Mouse (Mus musculus) right cerebral cortex, adult 2 months (tissue): ENCODE results near the gene Son.
A peak's percentile ranks its signal among the peaks of the same experiment; 100 is the strongest.
"Not testable (repeated sequence)": the region's sequence is repeated elsewhere in the genome, so short reads cannot be mapped to it uniquely, and the experiment has no call there.

Experiments
- DNase-seq, 2 experiments: peaks; one replicate each; pipeline ENCODE4 v3.0.0; 2021 to 2022; ENCODE audit warnings: low spot score in 2 of 2

Gene Son

DNA sequence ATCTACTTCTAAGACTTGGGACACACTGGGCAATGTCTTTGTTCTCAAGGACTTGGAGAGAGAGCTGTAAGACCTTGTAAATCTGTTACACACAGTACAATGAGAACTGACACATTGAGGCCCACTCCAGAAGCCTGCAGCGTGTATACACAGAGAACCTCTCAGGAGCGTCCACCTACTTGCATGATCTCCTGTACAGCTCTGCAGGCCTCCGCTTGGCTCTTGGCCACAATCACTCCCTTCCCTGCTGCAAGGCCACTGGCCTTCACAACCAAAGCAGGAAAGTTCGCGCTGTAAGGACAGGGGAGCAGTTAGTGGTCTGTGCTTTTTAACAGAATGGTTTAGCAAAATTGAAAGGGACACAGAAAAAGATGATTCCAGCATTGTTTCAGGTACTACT is 8.1 kb upstream of the Son start:
- no peak for DNase-seq

DNA sequence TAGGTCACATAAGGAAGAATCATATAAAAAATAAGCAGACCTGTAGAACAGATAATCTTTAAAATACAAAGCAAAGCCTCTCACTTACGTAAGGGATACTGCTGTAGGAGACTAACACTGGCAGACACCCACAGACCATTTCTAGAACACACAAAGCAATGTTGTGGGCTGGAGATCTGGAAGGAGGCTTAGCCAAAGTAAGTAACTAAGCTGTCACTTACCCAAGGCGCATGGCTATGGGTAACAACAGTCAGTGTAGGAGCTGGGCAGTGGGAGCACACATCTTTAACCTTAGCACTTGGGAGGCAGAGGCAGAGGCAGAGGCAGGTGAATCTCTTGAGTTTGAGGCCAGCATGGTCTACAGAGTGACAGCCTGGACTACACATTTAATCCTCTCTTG is 7.7 kb upstream of the Son start:
- peak; percentile 40 to 52 for DNase-seq

DNA sequence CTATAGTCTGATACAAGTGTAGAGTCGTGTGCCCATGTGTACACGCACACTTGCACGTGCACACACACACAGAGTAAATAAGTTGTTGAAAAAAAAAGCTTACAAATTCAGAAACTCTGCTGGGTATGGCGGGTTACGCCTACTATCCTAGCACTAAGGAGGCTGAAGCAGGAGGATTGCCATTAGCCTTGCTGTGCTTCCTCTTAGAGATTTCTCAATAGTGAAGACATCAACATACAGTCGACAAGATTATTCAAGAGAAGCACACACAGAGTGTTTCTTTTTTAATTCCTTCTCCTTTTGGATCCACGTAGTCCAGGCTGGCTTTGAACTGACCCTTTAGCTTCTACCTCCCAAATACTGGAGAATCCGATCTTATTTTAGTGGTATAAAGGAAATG is 7.1 kb upstream of the Son start:
- DNase-seq = no peak

DNA sequence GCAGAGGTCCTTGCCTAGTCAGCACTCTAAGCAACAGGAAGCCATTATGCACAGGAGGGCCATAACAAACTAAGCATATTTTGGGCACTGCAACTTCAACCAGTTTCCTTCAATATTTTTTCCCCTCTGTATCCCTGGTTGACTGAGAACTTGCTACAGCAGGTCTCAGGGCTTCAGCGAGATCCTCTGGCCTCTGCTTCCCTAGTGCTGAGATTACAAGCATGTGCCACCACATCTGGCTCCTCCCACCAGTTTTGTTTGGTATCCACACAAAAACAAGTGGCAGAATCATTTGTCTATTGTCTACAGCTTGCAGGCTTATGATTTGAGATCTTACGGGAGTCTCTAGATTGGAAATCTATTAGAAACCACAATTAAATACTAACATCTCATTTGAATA is 2.4 kb upstream of the Son start:
- no peak for DNase-seq

DNA sequence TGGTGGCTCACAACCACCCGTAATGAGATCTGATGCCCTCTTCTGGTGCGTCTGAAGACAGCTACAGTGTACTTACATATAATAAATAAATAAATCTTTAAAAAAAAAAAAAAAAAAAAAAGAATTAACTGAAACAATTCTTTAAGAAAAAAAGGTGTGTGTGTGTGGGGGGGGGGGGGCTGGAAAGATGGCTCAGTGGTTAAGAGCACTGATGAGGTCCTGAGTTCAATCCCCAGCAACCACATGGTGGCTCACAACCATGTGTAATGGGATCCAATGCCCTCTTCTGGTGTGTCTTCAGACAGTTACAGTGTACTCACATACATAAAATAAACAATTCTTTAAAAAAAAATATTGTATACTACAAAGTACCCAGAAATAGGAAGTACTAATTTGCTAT is 1.9 kb upstream of the Son start:
- DNase-seq = not testable (repeated sequence)

DNA sequence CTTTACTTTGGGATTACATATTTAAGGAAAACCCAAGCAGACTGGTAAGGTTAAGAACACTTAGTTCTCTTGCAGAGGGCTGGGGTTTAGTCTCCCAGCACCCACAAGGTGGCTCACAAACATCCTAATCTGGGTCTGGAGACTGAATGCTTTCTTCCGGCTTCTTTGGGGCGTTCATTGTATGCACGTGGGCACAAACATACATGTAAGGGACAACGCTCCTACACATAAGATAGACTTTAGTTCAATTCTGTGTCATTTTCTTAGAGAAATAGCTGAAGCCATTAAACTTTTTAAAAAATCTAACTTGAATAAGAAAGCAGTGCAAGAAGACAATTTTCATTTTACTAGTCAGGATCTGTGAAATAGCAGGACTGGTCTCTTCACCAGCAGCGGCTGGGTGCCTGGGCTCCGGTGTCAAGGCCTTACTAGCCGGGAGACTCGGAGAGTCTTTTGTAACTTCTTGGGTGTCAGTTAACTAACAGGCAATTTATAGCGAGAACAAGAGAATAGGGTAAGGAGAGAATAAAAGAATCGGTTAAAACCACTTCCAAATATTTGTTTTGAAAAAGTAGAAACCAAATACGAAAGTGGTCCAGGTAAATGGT is 1.2 kb upstream of the Son start:
- DNase-seq = no peak

DNA sequence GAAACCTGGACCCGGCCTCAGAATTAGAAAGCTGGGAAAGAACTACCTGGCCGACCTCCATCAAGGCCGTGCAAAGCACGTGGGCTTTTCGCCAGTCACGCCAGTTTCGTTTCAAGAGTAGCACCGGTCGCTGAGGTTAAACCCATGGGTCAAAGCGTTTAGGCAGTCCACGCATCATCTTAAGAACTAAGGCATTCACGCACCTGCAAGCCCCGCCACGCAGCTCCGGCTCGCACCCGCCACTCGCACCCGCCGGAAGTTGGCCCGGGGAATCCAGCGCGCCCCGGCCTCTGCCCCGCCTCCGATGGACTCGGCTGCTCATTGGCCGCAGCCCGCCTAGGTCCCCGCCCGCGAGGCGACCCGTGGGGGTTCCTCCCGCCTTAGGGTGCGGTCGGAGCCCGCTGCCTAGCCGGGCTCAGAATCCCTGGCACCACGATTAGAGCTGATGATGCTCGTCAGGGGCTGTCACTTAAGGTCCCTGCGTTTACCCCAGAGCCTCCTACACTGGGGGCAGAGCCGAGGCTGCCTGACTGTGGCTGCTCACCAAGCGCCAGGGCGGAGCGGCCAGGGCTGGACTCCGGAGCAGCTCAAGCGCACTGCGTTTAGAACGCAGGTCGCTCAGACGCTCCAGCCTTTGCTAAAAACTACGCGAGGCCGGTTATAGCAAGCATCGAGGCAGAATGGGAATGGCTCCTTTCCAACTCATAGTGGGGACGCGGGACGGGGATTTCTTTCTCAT is 456 bp upstream of the Son start, which contains the start of gene Gart:
TSS of gene Gart (minus strand) at position 272 of the 739 bp plus-strand sequence.
- peak; percentile 91 to 92 for DNase-seq

DNA sequence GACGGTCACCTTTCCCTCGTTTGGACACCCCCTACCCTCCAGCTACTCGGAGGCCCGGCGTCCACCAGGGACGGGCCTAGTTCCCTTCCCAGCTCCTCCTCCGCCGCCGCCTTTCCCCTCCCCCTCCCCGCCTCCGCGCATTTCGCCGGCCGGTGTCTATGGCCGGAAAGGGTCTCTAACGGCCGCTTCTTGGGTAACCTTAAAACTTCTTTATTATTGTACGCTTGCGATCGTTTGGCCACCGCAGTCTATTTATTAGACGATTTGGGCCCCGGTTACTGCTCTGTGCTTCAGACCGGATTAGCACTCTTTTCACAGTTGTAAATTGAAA is 879 bp downstream of the Son start:
- DNase-seq = peak; percentile 63 to 68

DNA sequence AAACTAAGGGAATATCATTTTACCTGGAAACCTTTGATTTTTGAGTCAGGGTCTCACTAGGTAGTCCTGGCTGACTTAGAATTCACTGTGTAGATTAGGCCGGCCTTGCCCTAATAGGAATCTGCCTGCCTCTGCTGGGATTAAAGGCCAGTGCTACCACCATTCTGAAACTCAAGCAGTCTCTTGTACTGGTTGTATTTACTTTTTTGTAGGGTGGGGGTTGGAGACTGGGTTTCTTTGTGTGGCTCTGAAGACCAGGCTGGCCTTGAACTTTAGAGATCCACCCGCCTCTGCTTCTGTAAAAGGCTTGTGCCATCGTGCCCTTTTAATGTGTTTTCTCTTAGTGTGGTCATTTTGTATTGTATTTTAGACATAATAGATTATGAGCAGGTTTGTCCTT is 1.9 kb downstream of the Son start:
- no peak for DNase-seq

DNA sequence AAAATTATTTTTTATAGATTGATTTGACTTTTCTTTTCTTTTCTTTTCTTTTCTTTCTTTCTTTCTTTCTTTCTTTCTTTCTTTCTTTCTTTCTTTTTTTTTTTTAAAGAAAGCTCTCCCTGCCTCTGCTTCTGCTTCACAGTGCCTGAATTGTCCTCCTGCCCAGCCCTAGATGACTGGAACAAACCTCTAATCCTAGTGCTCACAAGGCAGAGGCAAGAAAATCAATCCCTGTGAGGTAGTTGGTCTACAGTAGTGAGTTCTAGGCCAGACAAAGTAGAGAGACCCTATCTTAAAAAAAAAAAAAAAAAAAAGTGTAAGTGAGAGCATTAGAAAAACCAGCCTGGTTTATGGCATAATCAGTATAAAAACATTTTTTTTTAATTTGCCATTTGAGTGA is 2.5 kb downstream of the Son start:
- DNase-seq = no peak

DNA sequence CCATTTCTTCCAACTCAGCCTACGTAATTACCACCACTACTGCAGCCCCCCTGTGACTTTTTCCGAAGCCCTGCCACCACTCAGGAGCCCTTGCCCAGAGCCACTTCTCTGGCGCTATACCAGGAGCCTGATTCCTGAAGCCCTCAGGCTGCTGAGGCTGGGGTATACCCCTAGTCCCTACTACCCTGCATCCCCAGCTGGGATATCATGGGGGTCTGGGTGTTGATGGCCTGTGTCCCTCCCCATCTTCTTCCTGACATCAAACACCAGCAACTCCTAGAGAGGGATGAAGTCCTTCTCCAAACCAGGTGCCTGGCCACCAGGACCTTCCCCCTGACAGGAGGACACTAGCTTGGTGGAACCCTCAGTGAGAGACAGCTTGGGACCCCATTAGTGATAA is 4.9 kb downstream of the Son start:
- DNase-seq = no peak

DNA sequence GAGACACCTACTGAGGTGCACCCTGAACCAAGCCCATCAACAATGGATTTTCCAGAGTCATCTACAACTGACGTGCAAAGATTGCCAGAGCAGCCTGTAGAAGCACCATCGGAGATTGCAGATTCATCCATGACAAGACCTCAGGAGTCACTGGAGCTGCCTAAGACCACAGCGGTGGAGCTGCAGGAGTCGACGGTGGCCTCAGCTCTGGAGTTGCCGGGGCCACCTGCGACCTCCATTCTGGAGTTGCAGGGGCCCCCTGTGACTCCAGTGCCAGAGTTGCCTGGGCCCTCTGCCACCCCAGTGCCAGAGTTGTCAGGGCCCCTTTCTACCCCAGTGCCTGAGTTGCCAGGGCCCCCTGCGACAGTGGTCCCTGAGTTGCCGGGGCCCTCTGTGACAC is 8.0 kb downstream of the Son start:
- no peak for DNase-seq

DNA sequence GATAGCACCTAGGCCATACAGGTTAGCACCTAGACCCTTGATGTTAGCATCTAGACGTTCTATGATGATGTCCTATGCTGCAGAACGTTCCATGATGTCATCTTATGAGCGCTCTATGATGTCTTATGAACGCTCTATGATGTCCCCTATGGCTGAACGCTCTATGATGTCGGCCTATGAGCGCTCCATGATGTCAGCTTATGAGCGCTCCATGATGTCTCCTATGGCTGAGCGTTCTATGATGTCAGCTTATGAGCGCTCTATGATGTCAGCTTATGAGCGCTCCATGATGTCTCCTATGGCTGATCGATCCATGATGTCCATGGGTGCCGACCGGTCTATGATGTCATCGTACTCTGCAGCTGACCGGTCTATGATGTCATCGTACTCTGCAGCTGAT is 10.0 kb downstream of the Son start:
- DNase-seq = no peak

DNA sequence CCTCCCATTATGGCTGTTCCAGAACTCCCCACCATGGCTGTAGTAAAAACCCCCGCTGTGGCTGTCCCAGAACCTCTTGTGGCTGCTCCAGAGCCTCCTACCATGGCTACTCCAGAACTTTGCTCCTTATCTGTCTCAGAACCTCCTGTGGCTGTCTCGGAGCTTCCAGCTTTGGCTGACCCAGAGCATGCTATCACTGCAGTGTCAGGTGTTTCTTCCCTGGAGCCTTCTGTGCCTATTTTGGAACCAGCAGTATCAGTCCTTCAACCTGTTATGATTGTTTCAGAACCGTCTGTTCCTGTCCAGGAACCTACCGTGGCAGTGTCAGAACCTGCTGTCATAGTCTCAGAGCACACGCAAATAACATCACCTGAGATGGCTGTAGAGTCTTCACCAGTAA is 11.2 kb downstream of the Son start:
- no peak for DNase-seq

DNA sequence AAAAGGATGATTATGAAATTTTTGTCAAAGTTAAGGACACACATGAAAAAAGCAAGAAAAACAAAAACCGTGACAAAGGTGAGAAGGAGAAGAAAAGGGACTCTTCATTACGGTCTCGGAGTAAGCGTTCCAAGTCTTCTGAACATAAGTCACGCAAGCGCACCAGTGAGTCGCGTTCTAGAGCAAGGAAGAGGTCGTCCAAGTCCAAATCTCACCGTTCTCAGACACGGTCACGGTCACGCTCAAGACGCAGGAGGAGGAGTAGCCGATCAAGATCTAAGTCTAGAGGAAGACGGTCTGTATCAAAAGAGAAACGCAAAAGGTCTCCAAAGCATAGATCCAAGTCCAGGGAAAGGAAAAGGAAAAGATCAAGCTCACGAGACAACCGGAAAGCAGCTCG is 12.5 kb downstream of the Son start:
- no peak for DNase-seq

DNA sequence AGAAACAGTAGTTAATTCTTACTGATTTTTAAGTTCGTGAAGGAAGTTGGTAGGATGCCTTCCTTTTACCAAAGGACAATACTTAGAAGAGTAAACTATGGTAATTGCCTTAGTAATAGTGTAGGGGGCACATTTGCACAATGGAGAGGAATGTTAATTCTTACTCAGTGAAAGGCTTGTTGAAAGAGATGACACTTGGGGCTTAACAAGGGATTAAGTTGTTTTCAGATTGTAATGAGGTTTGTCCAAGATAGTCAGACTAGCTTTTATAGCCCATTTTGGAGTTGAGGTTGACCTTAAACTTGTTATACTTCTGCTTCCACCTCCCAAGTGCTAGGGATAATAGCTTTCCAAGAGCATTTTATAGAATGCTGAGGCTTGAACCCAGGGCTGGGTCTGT is 14.1 kb downstream of the Son start:
- no peak for DNase-seq

DNA sequence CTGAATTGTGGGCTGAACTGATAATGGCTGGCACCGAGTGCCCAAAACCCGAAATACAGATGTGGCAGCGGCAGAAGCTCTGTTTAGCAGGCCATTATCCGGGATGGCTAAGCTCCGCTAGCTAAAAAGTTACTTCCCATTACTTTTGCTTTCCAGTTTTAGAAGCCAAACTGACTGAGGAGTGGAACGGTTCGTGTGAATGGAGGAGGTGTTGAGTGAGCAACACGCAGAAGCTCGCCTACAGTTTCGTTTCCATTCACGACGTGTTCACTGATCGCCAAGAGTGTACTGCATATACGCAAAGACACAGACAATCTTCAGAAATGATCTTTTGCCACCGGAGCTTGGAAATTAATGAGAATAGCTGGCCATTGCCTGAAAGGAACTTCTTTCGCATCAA is 15.0 kb downstream of the Son start:
- peak; percentile 34 to 47 for DNase-seq

DNA sequence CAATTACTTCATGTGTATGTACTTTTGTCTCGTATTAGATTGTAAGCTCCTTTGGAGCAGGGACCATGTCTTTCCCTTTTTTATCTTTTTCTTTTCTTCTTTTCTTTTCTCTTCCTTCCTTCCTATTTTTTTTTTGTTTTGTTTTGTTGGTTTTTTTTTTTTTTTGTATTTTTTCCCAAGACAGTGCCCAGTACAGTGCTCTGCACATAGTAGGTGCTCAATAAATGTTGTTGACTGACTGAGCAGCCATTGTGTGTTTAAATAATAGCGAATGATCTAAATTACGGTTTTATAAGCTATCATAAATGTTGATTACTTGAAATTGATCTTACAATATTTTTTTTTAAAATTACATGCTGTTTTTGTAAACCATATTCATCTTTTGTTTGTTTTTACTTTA is 16.5 kb downstream of the Son start:
- DNase-seq = no peak

DNA sequence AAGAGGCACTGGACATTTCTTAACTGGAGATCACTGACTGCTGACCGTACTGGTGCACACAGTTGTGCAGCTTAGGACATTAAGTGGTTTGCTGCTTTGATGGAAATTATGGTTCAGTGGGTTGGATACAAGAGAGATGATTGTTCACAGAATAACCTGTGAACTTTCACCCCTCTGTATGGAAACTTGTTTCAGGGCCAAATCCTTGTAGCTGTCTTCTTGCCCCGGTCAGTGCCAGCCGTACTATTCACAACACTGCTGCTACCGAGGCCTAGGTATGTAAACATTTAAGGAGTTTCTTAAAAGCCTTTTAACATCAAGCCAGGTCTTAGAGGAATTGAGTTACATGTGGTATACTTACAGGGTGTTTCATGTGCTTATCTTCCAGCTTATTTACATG is 27.2 kb downstream of the Son start:
- DNase-seq = no peak

DNA sequence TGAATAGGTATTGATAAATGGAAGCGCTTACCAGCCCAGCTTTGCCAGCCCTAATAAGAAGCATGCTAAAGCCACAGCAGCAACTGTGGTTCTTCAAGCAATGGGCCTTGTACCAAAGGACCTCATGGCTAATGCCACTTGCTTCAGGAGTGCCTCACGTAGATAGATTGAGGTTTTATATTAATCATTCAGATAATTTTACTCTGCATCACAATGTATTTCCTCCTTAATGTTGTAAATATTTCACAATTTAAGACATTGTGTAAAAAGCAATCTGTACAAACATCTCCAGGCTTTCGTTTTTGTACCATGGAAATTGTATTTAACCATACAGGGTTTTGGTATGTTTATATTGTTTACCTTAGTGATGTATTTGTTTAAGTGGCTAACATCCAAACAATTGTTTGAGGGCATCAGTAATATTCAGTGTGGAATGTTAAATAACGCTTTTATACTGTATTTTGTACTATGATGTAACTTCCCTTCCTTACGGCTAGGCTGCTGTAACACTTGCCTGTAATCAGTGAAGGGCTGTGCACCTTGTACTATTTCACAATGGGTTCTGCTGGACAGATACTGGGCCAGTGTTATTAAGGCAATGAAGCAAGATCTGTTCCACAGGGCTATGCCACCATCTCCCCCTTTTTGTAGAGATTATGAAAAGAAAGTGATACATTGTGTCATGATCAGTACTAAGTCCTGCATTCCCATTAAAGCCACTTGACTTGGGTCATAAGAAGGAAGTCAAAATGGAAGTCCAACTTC is 31.0 kb downstream of the Son start:
- DNase-seq = no peak

DNA sequence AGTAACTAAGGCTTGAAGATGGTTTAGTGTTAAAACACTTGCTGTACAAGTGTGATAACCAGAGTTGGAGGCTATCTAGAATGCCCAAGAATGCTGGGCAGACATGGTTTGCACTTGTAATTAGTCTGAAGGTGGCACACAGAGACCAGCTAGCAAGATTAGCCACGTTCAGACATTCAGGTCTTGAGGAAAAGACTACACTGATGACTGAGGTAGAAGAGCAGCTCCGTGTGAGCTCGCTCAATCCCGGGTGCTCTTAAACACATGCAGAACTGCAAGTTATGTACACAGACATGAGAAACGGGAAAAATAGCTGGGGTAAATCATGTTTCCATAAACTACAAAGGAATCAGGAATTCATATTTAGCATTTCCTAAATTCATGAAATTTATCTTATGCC is 33.4 kb downstream of the Son start:
- no peak for DNase-seq

DNA sequence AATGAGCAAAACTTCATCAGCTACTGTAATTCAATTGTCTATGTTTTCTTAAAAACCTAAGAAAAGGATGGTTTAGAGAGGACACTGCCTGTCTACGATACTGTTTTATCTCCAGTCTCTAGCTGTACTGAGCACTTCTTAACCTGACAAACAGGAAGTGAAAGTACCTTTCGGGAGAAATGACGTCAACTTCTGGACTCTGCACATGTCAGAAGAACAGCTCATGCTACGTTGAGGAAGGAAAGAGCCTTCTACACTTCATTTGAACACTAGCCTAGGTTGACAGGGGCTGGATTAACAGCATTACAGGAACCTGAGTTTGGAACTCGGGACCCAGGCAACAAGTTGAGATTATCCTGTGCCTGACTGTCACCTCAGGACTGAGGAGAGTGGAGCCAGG is 38.2 kb downstream of the Son start:
- DNase-seq = no peak

DNA sequence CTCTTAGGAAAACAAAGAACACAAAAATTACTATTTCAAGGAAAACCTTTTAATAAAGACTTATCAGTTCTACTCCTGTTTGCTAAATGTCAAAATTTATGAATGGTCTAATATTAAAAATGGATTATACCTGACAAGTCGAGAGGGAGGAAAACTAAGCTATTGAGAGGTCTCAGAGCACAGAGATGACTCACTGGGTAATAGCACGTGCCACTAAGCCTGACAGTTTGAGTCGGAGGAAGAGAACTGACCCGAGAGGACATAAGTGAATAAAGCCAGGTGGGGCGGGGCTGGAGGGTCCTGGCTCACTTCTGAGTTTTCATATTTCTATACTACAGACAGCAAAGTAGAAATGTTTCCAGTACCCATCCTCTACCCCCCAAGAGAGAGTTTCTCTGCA is 39.1 kb downstream of the Son start:
- no peak for DNase-seq
